Mouse (Mus musculus): ENCODE results near the gene D10Wsu102e. TPM values are rescaled to one million over a fixed set of nuclear protein-coding genes. Genes with fewer than 3 reads are reported as not detected.
"Not testable (repeated sequence)": the region's sequence is repeated elsewhere in the genome, so short reads cannot be mapped to it uniquely, and the experiment has no call there.

The D10Wsu102e gene
- total RNA-seq, 2 experiments from 2014 or later = 3.3 to 3.7 TPM

DNA sequence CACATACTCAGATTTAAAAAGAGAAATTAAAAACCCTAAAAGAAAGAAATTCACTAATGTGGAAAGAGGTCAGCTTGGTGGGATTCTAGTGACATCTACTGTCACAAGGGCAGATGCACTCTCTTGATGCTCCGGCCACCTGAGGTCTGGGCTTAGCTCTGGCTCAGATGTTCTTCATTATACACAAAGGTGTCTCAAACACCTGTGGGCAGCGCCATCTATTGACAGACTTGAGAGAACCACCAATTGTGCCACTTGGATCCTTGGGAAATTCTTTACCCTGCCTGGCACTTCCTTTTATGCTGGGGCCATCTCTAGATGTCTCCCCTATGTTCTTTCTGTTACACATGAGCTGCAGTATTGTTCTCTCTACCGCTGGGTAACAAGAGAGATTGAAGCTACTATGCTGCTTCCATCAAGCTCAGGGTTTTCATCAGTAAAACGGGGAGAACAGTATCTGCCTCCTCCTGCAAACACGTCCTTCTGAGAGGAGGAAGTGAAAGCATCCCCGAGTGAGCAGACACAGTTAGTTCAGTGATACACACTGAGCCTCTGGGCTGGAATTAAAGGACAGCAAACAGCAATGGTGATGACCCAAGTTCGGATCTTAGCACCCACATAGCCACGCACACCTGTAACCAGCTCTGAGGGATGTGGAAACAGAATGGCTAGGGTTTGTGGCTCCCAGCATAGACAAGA is 149.1 kb downstream of the D10Wsu102e start:
- DNase-seq (ENCODE audit: low spot score in 2 of 2) = peak in 1 of 2 experiments; percentile 3
- intact Hi-C loops (cut with DNase I) = loop anchor here (10.0 kb wide), 1 partner anchor 554 kb away; no protein-coding TSS in a partner anchor

DNA sequence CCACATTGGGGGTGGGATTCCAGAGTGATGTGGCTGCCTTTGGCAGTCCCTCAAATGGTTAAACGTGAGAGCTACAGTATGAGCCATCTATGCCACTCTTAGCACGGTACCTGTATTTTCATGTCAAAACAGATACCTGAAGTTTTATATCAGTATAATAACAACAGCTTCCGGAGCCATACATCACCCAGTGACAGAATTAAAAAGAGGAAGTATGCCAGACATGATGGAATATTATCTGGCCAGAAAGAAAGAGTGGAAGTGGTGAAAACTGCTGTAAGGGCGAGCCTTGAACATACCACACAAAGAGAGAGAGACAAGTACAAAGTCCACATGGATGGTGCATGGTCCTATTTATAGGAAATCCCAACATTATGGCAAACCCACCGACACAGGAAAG is 151.3 kb downstream of the D10Wsu102e start:
- intact Hi-C loops (cut with DNase I) = no loop called here
- no peak for DNase-seq (ENCODE audit: low spot score in 2 of 2)

DNA sequence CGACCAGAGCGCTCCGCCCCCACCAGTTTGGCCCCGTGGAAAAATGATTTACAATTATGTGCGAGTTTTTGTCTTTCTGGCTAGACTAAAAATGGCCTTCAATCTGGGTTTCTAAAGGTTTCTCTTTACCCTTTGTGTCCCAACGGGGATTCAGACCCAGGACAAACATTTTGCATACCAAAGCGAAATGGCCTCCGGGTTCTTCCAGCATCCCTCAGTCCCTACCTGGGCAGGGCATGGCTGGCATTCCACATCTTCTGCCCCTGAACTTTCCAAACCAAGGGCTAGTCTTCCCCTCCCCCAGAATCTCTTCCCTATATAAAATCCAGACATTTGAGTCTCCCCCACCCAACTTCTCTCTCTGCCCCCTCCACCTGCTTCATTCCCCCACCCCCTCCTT is 153.7 kb downstream of the D10Wsu102e start:
- intact Hi-C loops (cut with DNase I) = no loop called here
- no peak for DNase-seq (ENCODE audit: low spot score in 2 of 2)

DNA sequence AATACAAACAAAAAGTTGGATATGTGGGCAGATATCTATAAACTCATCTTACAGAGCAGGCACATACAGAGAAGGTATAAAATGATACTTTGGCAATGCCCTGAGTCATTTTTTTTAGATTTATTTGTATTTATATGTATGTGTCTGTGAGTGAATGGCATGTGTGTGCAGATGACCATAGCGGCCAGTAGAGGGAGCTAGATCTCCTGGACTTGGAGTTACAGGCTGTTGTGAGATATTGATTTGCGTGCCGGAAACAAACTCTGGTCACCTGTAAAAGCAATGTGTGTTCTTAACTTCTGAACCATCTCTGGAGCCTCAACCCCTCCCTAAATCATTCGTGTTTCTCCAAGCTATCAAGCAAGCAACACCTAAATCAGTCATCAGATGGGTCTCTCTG is 161.0 kb downstream of the D10Wsu102e start:
- no peak for DNase-seq (ENCODE audit: low spot score in 2 of 2)
- intact Hi-C loops (cut with DNase I) = no loop called here

DNA sequence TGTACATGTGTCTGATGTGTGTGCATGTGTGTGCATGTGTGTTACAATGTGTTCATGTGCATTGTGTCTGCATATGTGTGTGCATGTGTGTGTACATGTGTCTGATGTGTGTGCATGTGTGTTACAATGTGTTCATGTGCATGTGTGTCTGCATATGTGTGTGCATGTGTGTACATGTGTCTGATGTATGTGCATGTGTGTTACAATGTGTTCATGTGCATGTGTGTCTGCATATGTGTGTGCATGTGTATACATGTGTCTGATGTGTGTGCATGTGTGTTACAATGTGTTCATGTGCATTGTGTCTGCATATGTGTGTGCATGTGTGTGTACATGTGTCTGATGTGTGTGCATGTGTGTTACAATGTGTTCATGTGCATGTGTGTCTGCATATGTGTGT is 164.2 kb downstream of the D10Wsu102e start:
- intact Hi-C loops (cut with DNase I); DNase-seq (ENCODE audit: low spot score in 2 of 2): not testable (repeated sequence)

DNA sequence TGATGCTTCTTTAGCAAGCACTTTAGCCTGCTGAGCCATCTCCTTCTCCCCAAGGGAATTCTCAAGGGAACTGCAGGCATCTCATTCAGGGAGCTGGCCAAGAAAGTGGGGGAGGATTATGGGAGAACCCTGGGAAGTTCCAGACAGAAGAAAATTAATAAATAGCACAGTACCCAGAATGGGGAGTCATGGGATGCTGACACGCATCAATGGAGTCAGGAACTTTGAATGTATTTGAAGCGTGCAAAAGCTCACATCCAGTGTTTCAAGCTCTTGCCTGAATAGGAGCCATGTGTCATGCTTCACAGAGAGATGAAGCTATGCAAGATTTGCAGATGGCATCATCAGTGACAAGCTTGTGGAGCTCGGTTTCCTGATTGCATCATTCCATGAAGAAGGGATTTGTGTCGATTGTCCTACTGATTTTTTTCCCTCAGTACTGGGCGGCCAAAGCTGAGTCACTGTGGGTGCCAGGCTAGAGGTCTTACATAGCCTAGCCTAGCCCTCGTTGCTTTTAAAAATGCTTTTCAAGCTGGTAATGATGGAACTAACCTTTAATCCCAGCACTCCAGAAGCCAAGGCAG is 170.5 kb downstream of the D10Wsu102e start:
- intact Hi-C loops (cut with DNase I) = no loop called here
- no peak for DNase-seq (ENCODE audit: low spot score in 2 of 2)

DNA sequence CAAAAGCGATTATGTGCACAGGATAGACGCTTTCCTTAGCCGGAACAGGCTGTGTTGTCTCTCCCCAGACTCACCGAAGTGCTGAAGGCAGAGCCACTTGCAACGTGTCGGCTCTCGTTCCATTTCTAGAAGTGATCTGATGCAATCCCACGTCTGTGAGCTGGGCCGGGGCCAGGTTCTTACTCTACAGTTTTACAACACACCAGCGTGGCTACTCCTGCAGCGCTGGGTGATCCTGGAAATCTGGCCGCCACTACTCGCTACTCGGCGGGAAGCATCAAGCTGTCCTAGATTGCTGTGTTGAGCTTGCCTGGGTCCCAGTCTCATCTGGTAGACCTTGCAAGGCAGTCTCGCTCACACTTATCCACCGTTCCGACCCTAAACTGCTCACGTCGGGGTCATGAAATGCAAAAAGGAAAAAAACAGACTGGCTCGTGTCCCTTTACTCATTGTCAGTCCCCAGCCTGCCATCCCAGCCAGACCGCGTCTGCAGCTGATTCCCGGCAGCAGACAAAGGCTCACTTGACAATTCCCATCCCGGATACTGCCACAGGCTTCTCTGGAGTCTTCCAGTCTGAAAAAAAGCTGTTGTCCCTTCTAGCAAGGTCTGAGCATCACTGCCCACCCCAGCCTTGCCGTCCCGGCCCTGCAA is 173.4 kb downstream of the D10Wsu102e start:
- DNase-seq (ENCODE audit: low spot score in 2 of 2) = peak; percentile 62 to 91
- intact Hi-C loops (cut with DNase I) = no loop called here

DNA sequence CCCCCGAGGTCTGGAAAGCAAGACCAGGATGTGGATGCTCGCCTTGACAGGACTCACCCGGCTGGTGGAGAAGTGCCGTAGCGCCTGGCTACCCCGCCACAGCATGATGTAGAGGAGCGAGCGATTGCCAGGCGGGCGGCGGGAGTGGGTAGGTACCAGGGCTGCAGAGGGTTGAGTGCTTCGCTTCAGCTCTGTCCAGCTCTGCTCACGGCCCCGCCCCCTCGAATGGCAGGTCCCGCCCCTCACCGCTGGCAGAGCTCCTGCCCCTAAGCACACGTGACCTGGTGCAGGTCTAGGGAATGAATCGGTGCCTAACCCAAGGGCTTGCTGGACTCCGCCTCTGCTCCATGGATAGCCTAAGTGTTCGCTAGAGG is 173.9 kb downstream of the D10Wsu102e start, which contains the start of gene Aldh1l2:
Gene Aldh1l2, minus strand, starts transcription at position 231 of the 374 bp plus-strand sequence.
- intact Hi-C loops (cut with DNase I) = no loop called here
- DNase-seq (ENCODE audit: low spot score in 2 of 2) = peak; percentile 24 to 34

DNA sequence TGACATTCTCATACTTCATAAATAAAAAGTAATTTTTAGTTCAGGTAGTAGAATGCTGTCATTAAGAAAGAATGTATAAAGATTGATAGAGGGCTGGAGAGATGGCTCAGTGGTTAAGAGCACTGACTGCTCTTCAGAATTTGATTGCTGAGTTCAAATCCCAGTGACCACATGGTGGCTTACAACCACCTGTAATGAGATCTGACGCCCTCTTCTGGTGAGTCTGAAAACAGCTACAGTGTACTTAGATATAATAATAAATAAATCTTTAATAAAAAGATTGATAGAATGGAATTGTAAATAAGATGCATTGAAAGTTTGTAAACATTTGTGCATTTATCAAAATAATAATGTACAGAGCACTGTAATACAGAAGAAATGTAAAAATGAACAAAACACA is 176.4 kb downstream of the D10Wsu102e start:
- DNase-seq (ENCODE audit: low spot score in 2 of 2) = no peak
- intact Hi-C loops (cut with DNase I) = no loop called here

Other genes starting within 250 kb of the D10Wsu102e start
- 10 to 100 TPM; 24.0 to 30.0 TPM for gene Slc41a2, start 22.3 kb upstream of the D10Wsu102e start, total RNA-seq (2021)
- gene Aldh1l2, start 173.9 kb downstream of the D10Wsu102e start, total RNA-seq (2021) = 1 to 10 TPM; 1.7 to 2.5 TPM
- gene Washc4, start 183.5 kb downstream of the D10Wsu102e start, total RNA-seq (2021) = 10 to 100 TPM; 23.1 to 25.7 TPM